Mouse (Mus musculus) mesoderm, embryonic 11.5 days (tissue): ENCODE results near the gene 4930402H24Rik.

Experiments
- DNase-seq: peaks from one replicate; pipeline ENCODE4 v3.0.0-alpha.2; 2012; ENCODE audit warnings: low read depth, low spot score

Gene 4930402H24Rik

GRCm38 (mm10) chr2:130813729-130814128, 92.5 kb downstream of the 4930402H24Rik start:
- no peak for DNase-seq

DNA sequence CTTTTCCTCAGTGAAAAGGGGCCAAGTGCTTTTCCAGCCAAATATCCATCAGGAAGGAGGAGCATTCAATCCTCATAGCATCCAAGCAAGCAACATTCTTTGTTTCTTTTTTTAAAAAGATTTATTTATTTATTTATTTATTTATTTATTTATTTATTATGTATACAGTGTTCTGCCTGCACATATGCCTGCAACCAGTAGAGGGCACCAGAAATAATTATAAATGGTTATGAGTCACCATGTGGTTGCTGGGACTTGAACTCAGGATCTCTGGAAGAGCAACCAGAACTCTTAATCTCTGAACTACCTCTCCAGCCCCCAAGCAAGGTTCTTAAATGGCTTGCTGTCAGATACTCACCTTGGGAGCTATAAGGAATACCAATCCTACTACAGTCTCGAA, 93.7 kb downstream of the 4930402H24Rik start:
- DNase-seq, result no peak

DNA sequence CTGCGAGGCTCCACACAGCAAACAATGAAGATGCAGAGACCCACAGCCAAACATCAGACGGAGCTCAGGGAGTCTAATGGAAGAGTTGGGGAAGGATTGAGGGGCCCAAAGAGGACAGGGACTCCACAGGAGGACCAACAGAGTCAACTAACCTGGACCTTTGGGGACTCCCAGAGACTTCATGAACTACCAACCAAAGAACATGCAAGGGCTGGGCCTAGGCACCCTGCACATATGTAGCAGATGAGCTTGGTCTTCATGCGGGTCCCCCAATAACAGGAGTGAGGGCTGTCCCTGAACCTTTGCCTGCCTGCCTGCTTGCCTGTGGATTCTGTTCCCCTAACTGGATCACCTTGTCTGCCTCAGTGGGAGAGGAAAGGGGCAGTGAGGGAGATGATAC, 101.1 kb downstream of the 4930402H24Rik start:
- DNase-seq, result no peak

GRCm38 (mm10) chr2:130803706-130804105, 102.5 kb downstream of the 4930402H24Rik start:
- no peak for DNase-seq

DNA sequence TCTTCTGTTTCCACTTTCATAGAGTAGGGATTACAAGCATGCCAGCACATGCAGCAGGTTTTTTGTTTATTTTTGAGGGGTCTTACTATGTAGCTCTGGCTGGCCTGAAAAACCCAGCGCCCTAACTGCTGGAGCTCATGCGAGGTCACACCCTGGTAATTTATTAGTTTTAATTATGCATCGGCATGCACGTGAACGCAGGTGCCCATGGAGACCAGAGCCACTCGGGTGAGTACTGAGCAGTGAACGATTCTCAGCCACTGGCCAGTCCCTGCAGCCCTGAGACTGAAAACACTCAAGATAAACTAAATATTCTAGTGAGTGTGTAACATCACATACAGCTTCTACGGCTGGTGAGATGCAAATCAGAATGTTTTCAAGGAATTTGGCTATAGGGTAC, 110.5 kb downstream of the 4930402H24Rik start:
- DNase-seq, result no peak

DNA sequence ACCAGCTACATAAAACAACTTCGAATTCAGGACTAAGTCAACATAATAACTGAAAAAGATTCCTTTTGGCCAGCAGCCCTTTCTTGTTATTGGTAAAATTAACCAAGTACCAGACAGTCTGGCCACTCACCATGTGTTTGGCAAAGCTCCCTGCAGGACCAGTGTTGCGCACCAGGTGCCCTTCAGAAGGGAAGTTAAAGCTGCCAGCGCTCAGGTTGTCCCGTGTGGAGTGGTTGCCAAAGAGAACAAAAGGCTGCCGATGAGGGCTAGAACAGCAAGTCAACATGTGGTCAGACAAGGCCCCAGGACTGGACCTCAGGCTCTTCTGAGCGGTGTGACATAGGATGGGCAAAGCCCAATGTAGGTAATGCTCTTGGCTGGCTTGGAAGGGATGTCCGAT, 114.5 kb downstream of the 4930402H24Rik start:
- DNase-seq, result no peak

- DNase-seq, result no peak
Observed at GRCm38 (mm10) chr2:130789642-130790041, 116.6 kb downstream of the 4930402H24Rik start.

DNA sequence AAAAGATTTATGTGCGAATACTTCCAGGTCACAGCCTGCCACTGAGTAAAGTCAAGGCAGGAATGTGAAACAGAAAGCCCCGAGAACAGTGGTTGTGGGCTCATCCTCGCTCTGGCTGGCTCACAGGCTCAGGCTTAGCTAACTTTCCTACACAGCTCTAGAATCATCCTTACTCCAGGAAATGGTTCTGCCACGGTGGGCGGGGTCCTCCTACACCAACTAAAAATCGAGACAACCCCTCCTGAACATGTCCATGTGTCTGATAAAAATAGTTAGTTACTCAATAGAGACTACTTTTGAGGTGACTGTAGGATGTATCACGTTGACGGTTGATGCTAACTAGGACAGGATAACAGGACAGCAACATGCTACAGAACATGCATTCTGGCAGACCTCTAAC, 117.2 kb downstream of the 4930402H24Rik start:
- no peak for DNase-seq

DNA sequence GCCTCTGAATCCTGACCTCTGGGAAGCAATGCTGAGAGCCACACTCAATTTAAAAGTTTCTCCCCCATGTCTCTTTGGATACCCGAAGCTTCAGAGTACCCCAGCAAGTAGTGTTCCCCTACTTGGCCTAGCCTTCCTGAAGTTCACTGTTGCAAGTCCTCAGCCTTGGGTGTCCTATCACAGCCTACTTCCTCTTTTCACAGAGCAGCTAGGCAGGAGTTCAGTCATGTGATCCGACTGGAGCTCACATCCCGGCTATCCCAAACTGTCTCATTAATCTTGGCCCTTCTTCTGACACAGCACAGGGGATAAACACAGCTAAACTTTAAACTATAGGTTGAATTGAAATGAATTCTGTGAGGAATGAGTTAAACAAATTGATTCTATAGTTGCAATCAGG, 121.3 kb downstream of the 4930402H24Rik start:
- no peak for DNase-seq

- DNase-seq, result no peak
Observed at GRCm38 (mm10) chr2:130780615-130781303, 125.4 kb downstream of the 4930402H24Rik start.

DNA sequence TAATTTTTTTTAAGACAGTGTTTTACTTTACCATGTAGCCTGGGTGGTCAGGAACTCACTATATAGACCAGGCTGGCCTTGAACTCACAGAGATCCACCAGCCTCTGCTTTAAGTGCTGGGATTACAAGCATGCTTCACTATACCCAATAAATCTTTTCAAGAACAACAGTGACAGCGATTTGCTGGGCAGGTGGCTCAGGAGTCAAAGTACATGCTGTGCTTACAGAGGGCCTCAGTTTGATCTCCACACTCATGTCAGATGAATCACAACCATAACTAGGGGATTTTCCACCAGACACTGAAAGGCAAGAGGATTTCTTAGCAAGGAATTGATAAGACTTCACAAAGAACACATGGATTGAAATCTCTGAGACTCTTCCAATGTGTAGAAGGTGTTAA, 126.3 kb downstream of the 4930402H24Rik start:
- no peak for DNase-seq

- DNase-seq, result no peak
Observed at GRCm38 (mm10) chr2:130776610-130777009, 129.6 kb downstream of the 4930402H24Rik start.

DNA sequence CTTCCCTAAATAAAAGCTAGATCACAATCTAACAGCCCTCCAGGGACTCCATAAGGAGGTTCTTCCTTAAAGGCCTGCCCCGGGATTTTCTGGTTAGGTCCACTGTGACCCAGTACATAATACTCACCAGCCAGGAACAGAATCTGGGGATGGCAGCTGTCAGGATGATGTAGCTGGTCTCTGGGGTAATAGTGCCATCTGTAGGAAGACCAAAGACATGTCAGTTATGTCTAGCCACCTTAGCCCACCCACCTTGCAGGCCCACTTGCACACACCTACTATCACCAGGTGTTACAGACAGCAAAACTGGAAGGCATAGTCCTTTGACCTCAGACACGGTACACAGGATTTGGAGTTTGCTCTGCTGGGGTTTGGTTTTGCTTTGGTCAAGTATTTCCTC, 138.7 kb downstream of the 4930402H24Rik start:
- DNase-seq, result no peak

GRCm38 (mm10) chr2:130765396-130765795, 140.8 kb downstream of the 4930402H24Rik start:
- DNase-seq, result no peak

DNA sequence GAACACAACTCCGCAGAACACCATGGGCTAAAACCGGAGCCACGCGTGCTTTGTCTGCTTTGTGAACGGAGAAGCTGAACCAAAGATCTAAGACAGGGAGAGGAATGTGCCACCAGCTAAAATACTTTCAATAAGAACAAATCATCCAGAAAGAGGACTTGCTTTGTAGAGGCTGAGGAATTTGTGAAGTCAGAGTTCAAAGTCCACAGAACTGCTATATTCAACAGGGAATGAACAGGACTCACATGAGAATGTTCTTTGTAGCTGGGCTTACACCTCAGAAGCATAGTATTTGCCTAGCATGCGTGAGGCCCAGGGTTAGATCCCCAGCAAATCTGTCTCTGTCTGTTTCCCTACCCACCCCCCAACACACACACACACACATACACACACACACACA, 145.3 kb downstream of the 4930402H24Rik start:
- no peak for DNase-seq

DNA sequence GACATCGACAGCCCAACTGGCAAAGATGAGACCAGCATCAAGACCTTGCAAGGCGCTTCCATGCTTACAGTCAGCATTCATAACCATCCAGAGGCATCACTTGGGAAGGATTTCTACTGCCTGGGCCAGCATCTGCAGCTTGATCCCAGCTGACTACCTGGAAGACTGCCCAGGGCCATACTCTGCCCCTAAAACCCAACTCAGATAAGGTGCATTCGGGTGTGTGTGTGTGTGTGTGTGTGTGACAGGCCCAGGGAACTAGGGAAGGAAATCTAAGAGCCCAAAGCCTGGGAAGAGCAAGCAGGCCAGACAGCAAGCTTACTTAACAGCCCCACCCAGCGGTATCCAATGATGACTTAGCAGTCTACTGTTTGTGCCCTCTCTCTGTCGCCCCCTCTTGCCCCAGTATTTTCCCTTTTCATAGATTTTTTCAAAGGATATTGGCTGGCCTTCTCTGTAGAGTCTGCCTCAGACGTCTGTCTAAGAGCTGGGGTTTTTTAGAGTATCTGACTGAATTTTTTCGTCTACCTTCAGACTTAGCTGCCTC, 151.1 kb downstream of the 4930402H24Rik start:
- DNase-seq, result no peak

DNA sequence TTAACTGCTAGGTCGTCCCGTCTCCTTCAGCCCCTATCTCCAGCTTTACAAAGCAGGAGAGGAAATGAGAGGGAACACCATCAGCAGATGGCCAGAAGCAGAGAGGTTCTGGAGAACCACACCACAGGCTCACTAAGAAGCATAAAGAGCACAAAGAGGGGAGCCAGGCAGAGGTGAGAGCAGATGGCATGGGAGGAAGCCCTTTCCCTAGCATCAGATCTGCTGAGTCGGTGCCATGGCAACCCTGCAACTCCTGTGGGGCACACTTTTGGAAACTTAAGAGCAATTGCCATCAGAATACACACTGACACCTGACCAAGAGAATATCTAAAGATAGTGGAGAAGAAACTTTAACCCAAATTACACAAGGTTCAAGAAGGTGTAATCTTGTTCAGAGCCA, 151.6 kb downstream of the 4930402H24Rik start:
- no peak for DNase-seq

DNA sequence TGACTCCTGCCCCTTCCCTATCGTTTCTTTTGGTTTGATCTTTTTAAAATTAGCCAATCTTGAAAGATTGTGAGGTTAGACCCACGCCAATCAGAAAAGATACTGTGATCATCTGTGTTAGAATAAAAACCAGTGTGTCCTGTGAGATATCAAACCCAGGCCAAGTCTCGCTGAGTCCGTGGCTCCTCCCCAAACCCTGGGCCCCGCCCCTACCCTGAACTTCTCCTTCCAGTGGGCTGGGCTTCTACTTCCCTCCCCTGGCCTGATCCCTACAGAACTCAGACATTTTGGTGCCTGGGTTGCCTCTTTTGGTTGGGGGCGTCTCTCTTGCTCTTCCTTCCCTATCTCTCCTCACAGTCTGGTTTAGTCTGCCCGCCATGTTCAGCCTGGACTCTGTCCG, 155.8 kb downstream of the 4930402H24Rik start:
- no peak for DNase-seq

- DNase-seq, result no peak
Observed at GRCm38 (mm10) chr2:130749708-130750107, 156.5 kb downstream of the 4930402H24Rik start.

DNA sequence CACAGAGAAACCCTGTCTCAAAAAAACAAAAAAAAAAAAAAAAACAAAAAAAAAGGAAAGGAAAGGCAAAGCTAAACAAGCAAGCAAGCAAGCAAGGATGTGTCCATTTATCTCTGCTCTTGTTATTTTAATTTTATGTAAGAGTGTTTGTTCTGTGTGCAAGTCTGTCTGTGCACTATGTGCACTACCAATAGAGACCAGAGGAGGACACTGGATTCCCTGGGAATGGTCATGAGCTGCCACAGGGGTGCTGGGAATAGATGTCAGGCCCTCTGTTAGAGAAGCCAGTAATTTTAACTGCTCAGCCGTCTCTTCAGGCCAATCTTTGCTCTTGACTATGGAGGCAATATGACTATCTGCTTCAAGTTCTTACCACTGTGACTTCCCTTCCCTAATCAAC, 162.6 kb downstream of the 4930402H24Rik start:
- DNase-seq, result no peak

DNA sequence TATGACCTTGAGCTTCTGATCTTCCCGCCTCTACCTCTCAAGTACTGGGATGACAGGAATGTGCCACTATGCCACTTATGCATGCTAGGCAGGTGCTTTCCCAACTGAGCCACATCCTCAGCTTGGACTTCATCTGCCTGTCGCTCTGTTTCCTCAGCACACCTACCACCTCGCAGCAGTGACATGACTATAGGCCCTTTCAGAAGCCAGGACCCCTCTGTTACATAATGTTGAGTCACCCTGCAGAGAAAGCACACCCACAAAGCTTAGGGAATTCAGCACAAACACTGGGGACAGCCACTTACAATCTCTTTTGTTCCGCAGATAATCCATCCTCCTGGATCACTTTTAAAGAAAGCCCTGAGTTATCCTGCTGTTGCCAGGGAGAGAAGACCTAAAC, 166.1 kb downstream of the 4930402H24Rik start:
- DNase-seq, result no peak

GRCm38 (mm10) chr2:130738019-130738418, 168.2 kb downstream of the 4930402H24Rik start:
- no peak for DNase-seq

DNA sequence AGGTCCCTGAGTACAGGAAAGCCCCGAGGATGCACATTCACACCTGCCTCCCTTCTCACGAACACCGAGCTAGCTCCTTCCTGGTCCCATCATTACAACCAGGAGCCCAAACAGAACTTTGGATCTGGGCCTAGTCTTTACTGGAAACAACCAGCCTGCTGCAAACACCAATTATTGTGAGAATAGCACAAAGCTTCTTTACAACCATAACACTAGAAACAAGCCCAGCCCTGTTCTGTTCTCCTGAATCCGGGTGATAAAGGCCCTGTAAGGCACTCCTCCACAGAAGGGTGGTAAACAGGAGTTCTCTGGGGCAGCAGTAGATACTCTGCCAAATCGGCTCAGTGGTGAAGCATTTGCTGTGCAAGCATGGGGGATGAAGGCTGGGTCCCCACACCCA, 170.9 kb downstream of the 4930402H24Rik start:
- no peak for DNase-seq

DNA sequence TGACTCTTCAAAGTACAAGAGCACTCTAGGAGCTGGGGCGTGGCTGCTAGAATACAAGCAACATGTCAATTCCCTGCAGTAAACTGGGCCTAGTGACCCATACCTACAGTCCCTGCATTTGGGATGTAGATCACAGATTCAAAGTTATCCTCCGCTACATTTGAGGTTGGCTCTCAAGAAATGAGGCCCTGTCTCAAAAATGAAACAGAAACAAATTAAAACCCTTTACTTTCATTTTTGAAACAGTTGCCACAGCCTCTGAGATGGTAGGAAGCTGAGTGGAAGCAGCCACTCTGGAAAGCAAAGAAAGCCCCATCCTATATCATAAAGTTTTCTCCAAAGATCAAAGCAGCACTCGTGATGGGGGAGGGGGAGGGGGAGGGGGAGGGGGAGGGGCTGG, 172.8 kb downstream of the 4930402H24Rik start:
- DNase-seq, result no peak
